Mouse (Mus musculus) neural tube, embryonic 15.5 days (tissue): ENCODE data around the gene Nek6. TPM values are rescaled to one million over a fixed set of nuclear protein-coding genes. Genes with fewer than 3 reads are reported as not detected.

Source experiments
- ATAC-seq: fragments of 200-750 bp; cut with Nextera tagmentation; 2 replicates; pipeline ENCODE4 v1.8.0; 2017; ENCODE audit warnings: mild to moderate bottlenecking, moderate TSS enrichment, moderate library complexity; ENCODE audit not compliant: low FRiP score
- H3K27ac ChIP-seq: fragments of 300-500 bp; sonication (generic); replicated peaks from 2 replicates; pipeline ENCODE4 v1.5.1; 2015; ENCODE audit warnings: mild to moderate bottlenecking, inconsistent platforms
- H3K27me3 ChIP-seq: fragments of 300-500 bp; sonication (generic); replicated peaks from 2 replicates; pipeline ENCODE4 v1.6.1; 2015; ENCODE audit warnings: inconsistent platforms
- H3K36me3 ChIP-seq: fragments of 300-500 bp; sonication (generic); 2 replicates; pipeline ENCODE4 v1.6.1; 2015; ENCODE audit warnings: inconsistent platforms
- H3K4me1 ChIP-seq: fragments of 300-500 bp; sonication (generic); 2 replicates; pipeline ENCODE4 v1.6.1; 2015; ENCODE audit warnings: inconsistent platforms
- H3K4me2 ChIP-seq: fragments of 300-500 bp; sonication (generic); 2 replicates; pipeline ENCODE4 v1.6.1; 2015; ENCODE audit warnings: inconsistent platforms, mild to moderate bottlenecking, moderate library complexity
- H3K4me3 ChIP-seq: fragments of 300-500 bp; sonication (generic); replicated peaks from 2 replicates; pipeline ENCODE4 v1.5.1; 2015; ENCODE audit warnings: mild to moderate bottlenecking, inconsistent platforms
- H3K9ac ChIP-seq: fragments of 300-500 bp; sonication (generic); replicated peaks from 2 replicates; pipeline ENCODE4 v1.6.1; 2015; ENCODE audit warnings: mild to moderate bottlenecking, inconsistent platforms
- H3K9me3 ChIP-seq: fragments of 300-500 bp; sonication (generic); replicated peaks from 2 replicates; pipeline ENCODE4 v1.6.1; 2016; ENCODE audit warnings: inconsistent platforms
- WGBS: fragments of 180-500 bp; shearing (Covaris S2); methylation state at CpG from one replicate; pipeline ENCODE4 v1.1.7; 2015; ENCODE audit warnings: mixed read lengths; 5-methylcytosine and 5-hydroxymethylcytosine counted together
- polyA plus RNA-seq: library from polyadenylated mRNA; unstranded; fragments of >200 nt; fragmentation: Nextera tagmentation; extraction: Ambion mirVana; gene quantifications from 2 replicates; pipeline ENCODE4 v1.2.1, GENCODE M21; 2015

Nek6 gene
- polyA plus RNA-seq, 1 experiment from 2014 or later, result 51.0 TPM

DNA sequence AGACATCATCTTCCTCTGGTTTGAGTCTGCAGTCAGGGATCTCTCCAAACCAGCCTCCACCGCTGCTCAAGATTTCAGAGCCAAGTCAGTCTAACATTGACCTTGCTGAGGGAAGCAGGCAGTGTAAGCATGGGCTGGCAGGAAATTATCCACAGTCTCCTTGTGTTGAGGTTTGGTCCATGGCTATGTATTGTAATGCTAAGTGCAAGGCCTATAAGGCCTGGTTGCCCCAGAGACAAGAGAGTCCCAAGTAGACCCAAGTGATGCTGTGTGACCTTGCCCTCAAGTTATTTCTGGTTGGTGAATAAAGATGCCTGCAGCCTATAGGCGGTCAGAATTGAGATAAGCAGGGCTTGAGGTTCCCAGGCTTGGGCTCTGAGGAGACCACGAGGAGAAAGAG lies 45.3 kb downstream of the Nek6 start:
- 86% methylated on average over 3 of the region's 3 CpGs for WGBS
- H3K36me3 ChIP-seq, result no peaks in the 10 kb centered on the region
- H3K4me3 ChIP-seq, result no peak overlapping the region
- no peaks in the 10 kb centered on the region for H3K27me3 ChIP-seq
- H3K4me1 ChIP-seq, result peaks cover 21% of the 10 kb centered on the region
- no peaks in the 10 kb centered on the region for H3K9me3 ChIP-seq
- H3K9ac ChIP-seq, result no peak overlapping the region
- H3K27ac ChIP-seq, result no peak overlapping the region
- no peak overlapping the region for H3K4me2 ChIP-seq
- ATAC-seq, result no peak

DNA sequence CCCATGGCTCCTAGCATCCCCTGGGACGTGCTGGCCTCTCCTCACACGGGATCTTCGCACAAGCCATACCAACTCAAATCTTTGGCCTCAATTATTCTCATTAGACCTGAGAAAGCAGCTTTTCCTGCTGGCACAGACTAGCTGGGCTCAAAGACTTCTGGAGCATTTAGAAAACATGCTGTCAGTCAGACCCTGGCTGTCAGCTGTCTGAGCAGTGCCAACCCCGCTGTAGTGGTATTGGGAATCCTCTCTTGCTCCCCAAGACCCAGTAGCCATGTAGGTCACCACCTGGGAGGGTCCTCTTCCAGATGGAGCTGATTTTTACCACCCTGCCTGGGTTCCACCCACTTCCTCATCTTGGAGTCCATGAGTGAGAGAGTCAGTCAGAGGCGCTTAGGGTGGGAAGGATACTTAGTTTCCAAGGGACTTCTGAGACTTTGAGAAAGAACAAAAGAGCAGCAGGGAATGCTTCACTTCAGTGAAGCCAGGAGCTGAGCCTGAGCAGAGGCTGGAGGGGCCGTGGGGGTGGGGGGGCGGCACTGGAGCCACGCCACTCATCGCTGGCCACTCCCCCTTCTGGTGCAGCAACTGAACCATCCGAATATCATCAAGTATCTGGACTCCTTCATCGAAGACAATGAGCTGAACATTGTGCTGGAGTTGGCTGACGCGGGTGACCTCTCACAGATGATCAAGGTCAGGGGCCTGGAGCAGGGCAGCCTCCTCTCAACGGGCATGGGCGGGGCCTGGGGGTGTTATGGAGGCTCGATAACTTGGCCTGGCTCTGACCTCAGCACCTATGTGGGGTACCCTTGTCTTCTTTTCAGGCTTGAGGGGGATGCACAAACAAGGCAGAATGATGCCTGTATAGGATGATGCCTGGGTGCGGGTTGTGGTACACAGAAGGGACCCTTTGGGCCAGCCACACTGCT lies 49.1 kb downstream of the Nek6 start:
- Histone ChIP-seq H3K36me3 (no peaks in the 10 kb centered on the region), H3K4me3 (no peak overlapping the region), H3K4me2 (no peak overlapping the region), H3K27me3 (no peaks in the 10 kb centered on the region), H3K27ac (no peak overlapping the region), H3K4me1 (no peaks in the 10 kb centered on the region), H3K9me3 (no peaks in the 10 kb centered on the region), H3K9ac (no peak overlapping the region)
- ATAC-seq, result no peak
- WGBS, result 62% methylated on average over 17 of the region's 17 CpGs

DNA sequence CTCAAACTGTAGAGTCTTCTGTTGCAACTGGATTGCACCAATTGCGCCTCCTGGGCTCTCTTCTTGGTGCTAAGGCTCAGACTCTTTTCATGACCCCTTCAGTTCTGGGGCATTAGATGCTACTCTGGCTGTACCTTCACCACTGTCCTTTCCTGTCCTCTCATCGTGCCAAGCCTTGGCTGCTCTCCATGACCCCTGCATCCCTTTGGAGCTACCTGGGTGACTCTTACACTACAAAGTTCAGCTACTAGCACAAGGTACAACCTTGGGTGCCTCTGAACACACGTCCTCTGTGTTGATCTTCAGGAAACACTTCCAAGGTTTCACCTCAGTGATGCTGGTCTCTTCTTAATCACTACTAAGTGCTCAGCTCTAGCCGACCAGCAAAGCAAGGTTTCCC lies 51.2 kb downstream of the Nek6 start:
- ATAC-seq, result no peak
- WGBS, result 88% methylated on average over 4 of the region's 4 CpGs
- no peaks in the 10 kb centered on the region for H3K27me3 ChIP-seq
- H3K4me1 ChIP-seq, result no peaks in the 10 kb centered on the region
- no peaks in the 10 kb centered on the region for H3K36me3 ChIP-seq
- no peak overlapping the region for H3K4me3 ChIP-seq
- H3K4me2 ChIP-seq, result no peak overlapping the region
- no peaks in the 10 kb centered on the region for H3K9me3 ChIP-seq
- no peak overlapping the region for H3K9ac ChIP-seq
- H3K27ac ChIP-seq, result no peak overlapping the region

DNA sequence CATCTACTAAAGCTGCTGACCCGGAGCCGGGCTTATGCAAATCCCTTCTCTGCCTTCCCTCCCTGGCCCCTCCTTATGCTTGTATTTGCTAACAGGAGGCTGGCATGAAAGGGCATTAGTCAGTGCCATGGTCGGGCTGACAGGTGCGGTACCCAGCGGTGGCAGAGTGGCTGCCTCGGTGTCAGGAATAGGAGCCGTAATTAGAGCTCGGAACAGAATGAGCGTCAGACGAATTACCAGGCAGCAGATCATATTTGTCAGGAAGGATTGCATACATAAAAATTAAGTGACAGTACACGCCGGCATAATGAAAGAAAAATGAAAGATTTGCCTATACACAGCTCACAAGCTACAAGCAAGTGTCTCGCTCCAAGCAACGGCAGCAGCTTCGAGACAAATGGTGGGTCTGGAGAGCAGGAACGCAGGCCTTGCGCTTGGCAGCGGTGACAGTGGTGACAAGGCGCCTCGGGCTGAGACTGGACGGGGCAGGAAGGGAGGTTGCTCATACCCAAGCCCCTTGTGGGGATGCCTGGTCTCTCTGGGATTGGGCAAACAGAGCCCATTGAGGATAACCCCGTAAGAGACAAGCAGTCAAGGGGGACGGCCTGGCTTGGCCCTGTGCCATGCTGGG lies 60.6 kb downstream of the Nek6 start:
- Histone ChIP-seq H3K9ac (no peak overlapping the region), H3K36me3 (no peaks in the 10 kb centered on the region), H3K4me3 (no peak overlapping the region), H3K27ac (0 out of 2 replicates have a peak overlapping the region, but pooled peaks have one; percentile 51), H3K9me3 (no peaks in the 10 kb centered on the region), H3K4me1 (peaks cover 10% of the 10 kb centered on the region), H3K27me3 (no peaks in the 10 kb centered on the region), H3K4me2 (no peak overlapping the region)
- peak; percentile 23; the same call in 1 of the 2 replicates for ATAC-seq
- 54% methylated on average over 23 of the region's 23 CpGs for WGBS

DNA sequence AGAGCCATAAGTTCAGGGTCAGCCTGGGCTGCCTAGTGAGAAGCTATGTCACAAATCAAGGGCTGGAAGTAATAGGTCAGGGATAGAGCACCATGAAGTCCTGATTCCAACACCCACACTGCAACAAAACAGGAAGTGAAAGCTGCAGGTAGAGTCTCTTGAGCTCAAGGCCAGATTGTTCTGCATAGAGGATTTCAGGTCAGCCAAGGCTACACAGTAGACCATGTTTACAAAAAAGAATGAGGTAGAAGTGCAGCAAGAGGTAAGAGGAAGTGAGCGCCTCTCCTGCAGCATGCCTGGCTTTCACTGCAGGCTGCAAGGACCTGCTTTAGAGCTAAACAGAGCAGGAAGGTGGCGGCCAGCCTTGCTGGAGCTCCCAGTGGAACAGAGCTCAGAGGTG lies 63.3 kb downstream of the Nek6 start:
- no peak overlapping the region for H3K4me3 ChIP-seq
- H3K27ac ChIP-seq, result no peak overlapping the region
- H3K9ac ChIP-seq, result no peak overlapping the region
- H3K27me3 ChIP-seq, result no peaks in the 10 kb centered on the region
- no peak for ATAC-seq
- no peaks in the 10 kb centered on the region for H3K9me3 ChIP-seq
- no peaks in the 10 kb centered on the region for H3K36me3 ChIP-seq
- peaks cover 26% of the 10 kb centered on the region for H3K4me1 ChIP-seq
- no peak overlapping the region for H3K4me2 ChIP-seq
- WGBS, result 97% methylated on average over 2 of the region's 2 CpGs

DNA sequence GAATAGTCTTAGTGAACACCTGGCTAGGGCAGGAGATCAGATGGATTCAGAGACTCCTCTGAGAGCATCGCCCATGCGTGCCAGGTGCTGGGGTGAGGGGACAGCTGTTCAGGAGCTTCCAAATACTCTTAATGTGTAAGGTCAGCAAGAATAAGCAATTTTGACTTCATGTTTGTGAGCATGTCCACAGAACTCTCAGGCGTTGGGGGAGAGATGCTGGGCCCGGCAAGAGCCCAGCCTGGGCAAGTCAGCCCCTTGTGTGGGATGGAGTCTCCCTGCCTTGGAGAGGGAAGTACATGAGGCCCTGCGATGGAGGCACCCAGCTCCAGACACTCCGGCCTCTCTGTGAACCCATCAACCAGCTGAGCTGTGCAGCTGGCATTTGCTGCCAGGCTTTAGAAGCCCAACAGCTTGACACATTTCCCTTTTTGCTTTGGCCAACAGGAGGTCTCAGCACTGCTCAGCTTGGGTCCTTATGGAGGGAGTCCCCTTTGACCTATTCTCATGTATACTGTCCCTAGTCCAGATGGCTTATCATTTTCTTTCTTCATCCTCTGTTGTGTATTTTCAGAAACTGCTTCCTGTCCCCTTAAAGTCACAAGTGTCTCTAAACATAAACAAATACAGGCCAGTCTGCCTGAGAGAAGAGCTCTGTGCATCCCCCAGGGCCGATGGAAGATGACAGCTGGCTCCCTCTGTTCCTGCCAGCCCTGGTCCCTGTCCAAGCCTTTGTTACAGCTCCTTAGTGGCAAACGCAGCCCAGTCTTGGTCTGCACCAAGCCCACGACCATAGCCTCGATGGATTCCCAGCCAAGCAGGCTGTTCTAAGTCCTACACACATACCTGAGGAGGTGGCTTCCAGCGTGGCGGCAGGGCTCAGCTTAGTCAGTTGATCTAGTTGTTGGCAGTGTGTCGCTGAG lies 67.4 kb downstream of the Nek6 start:
- Histone ChIP-seq H3K27ac (peak overlapping the region; percentile 68), H3K4me3 (no peak overlapping the region), H3K9me3 (no peaks in the 10 kb centered on the region), H3K36me3 (no peaks in the 10 kb centered on the region), H3K9ac (no peak overlapping the region), H3K4me1 (peaks cover 19% of the 10 kb centered on the region), H3K4me2 (no peak overlapping the region), H3K27me3 (no peaks in the 10 kb centered on the region)
- WGBS, result 41% methylated on average over 13 of the region's 13 CpGs
- ATAC-seq, result 0 out of 2 replicates have a peak, but pooled peaks have one; percentile 25

DNA sequence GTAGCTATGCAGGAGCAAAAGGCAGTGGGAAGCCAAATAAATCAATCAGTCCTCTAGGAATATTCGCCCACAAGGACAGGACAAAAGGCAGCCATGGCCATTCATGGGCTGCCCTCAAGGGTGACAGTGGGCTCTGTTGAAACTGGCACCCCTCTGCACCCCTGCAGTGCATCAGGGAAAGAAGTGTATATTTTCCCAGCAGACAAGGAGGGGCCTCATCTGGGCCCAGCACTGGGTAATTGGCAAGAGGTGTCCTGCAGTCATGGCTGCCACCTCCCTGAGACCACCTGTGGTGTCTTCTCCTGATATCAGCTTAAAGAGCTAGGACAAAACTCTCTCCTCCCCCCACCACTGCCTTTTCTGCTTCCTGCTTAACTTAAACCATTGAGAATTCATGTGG lies 68.1 kb downstream of the Nek6 start:
- H3K9ac ChIP-seq, result no peak overlapping the region
- no peak for ATAC-seq
- peak overlapping the region; percentile 68 for H3K27ac ChIP-seq
- no peaks in the 10 kb centered on the region for H3K36me3 ChIP-seq
- no peak overlapping the region for H3K4me3 ChIP-seq
- peaks cover 25% of the 10 kb centered on the region for H3K4me1 ChIP-seq
- H3K9me3 ChIP-seq, result no peaks in the 10 kb centered on the region
- H3K27me3 ChIP-seq, result no peaks in the 10 kb centered on the region
- WGBS, result 19% methylated on average over 1 of the region's 1 CpGs
- no peak overlapping the region for H3K4me2 ChIP-seq

DNA sequence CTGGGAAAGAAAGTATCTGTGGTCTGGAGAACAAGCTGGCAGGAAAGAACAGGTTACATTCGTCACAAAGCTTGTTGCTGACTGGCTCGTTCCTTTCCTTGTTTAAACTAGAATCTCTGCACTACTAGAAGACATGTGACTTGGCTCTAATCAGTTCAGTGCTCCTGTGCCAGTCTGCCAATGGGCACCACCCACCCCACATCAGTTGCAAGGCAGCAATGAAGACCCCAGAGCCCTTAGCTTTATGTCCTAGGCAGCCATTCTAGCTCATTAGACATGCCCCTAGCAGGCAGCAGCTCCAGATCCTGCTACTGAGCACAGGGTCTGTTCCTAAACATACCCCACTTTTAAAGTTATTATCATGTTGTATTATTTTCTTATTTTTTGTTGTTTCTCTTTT lies 72.5 kb downstream of the Nek6 start:
- Histone ChIP-seq H3K9ac (no peak overlapping the region), H3K4me3 (no peak overlapping the region), H3K36me3 (peaks cover 23% of the 10 kb centered on the region), H3K4me2 (no peak overlapping the region), H3K9me3 (no peaks in the 10 kb centered on the region), H3K27me3 (no peaks in the 10 kb centered on the region), H3K27ac (no peak overlapping the region), H3K4me1 (peaks cover 24% of the 10 kb centered on the region)
- ATAC-seq, result no peak
- WGBS, result 56% methylated on average over 2 of the region's 2 CpGs

DNA sequence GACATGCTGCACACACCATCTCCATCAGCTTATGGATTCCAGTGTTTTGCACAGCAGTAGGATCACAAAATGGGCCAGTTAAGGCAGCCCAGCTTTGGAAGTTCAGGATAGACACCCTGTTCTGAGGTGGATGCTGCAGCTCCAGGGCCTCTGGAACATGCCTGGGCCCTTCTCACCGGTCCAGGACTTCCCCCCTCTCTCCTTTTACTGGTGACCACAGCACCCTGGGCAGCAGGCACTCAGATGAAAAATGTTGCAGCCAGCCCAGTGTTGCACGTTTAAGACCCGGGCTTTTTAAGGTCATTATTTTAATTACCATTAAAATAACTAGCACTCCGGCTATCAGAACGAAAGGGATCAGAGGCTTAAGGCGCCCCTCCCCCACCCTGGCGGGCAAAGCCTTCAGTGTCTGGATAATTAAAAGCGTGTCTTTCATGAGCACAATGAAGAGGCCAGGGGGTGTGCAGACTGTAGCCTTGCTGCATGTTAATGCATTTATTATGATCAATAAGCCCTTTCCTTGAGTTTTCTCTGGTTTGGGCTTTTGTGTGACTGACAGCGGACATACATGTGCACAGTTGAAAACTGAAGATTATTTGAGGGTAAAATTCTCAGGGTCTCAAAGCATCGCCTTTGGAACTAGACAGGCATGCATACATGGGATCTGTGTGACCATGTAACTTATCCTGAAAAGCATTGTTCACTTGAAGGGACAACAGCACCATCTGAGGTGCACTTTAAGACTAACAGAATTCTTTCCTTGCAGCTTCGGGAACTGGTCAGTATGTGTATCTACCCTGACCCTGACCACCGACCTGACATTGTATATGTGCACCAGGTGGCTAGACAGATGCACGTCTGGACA lies 73.3 kb downstream of the Nek6 start:
- Histone ChIP-seq H3K36me3 (peaks cover 29% of the 10 kb centered on the region), H3K27ac (no peak overlapping the region), H3K9ac (no peak overlapping the region), H3K4me2 (no peak overlapping the region), H3K9me3 (no peaks in the 10 kb centered on the region), H3K4me3 (no peak overlapping the region), H3K27me3 (no peaks in the 10 kb centered on the region), H3K4me1 (peaks cover 16% of the 10 kb centered on the region)
- ATAC-seq, result no peak
- 24% methylated on average over 13 of the region's 13 CpGs for WGBS

DNA sequence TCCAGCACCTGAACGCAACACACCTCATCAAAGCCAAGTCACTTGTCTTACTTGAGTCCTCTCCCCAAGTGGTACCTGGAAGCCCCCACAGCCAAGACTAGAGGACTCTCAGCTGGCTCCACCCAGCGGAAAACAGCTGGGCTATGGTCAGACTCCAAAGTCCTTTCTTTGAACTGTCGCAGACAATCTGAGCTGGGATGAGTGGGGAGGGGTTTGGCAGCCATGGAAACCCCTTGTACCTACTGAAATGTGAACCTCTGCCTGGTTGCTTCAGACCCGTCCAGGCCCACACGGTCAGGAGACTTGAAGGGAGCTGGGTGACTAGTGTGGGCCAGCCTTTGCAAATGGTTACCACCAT lies 73.9 kb downstream of the Nek6 start:
- Histone ChIP-seq H3K9me3 (no peaks in the 10 kb centered on the region), H3K27me3 (no peaks in the 10 kb centered on the region), H3K4me1 (peaks cover 16% of the 10 kb centered on the region), H3K4me3 (no peak overlapping the region), H3K4me2 (no peak overlapping the region), H3K9ac (no peak overlapping the region), H3K27ac (no peak overlapping the region), H3K36me3 (peaks cover 34% of the 10 kb centered on the region)
- ATAC-seq, result no peak
- WGBS, result 35% methylated on average over 5 of the region's 5 CpGs

DNA sequence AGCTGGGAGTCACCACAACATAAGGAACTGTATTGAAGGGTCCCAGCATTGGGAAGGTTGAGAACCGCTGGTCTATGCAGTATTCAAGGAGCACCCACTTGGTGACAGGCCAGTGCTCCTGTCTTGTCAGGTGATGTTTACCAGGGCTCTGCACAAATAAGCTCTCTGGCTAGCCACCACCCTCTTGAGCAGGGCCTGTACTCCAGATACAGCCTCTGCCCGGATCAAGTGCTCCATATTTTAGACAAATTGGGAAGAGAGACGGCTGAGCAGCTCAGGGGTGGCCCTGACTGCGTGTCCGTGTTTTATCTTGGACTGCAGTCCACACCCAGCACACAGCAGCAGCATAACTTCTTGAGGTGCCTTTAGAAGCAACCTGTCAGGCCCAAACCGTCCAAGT lies 75.3 kb downstream of the Nek6 start:
- ATAC-seq, result no peak
- Histone ChIP-seq H3K27ac (no peak overlapping the region), H3K27me3 (no peaks in the 10 kb centered on the region), H3K4me1 (peaks cover 16% of the 10 kb centered on the region), H3K4me3 (no peak overlapping the region), H3K9me3 (no peaks in the 10 kb centered on the region), H3K9ac (no peak overlapping the region), H3K4me2 (no peak overlapping the region), H3K36me3 (peaks cover 41% of the 10 kb centered on the region)
- WGBS, result 81% methylated on average over 6 of the region's 6 CpGs
